Mouse (Mus musculus) retina, postnatal 7 days (tissue): ENCODE measurements around the gene Cog5.
A peak's percentile ranks its signal among the peaks of the same experiment; 100 is the strongest.
"Not testable (repeated sequence)": the region's sequence is repeated elsewhere in the genome, so short reads cannot be mapped to it uniquely, and the experiment has no call there.

Experiments
- DNase-seq: peaks from one replicate; pipeline ENCODE4 v3.0.0-alpha.2; 2012; ENCODE audit warnings: low read depth, low spot score

The Cog5 gene

GRCm38 (mm10) chr12:31654197-31654964 lies at the start of gene Cog5, which contains the start of gene Dus4l:
TSS of gene Cog5 (plus strand) at chr12:31654869.
TSS of gene Dus4l (minus strand) at chr12:31654826.
- DNase-seq = peak; percentile 87

- DNase-seq = no peak
These were observed 49.8 kb upstream of the Cog5 start for GRCm38 (mm10) chr12:31604894-31605293.

- DNase-seq = no peak
These were observed 46.5 kb upstream of the Cog5 start for GRCm38 (mm10) chr12:31608138-31608537.

GRCm38 (mm10) chr12:31613353-31613752 lies 41.3 kb upstream of the Cog5 start:
- no peak for DNase-seq

- DNase-seq = no peak
These were observed 34.6 kb upstream of the Cog5 start for GRCm38 (mm10) chr12:31620106-31620505.

GRCm38 (mm10) chr12:31625016-31625415 lies 29.7 kb upstream of the Cog5 start:
- no peak for DNase-seq

GRCm38 (mm10) chr12:31628396-31628795 lies 26.3 kb upstream of the Cog5 start:
- not testable (repeated sequence) for DNase-seq

GRCm38 (mm10) chr12:31633970-31634342 lies 20.7 kb upstream of the Cog5 start:
- peak; percentile 8 for DNase-seq

- peak; percentile 76 for DNase-seq
These were observed 20.1 kb upstream of the Cog5 start, which contains the start of gene Bcap29 for GRCm38 (mm10) chr12:31634343-31635239. TSS of gene Bcap29 (minus strand) at chr12:31634658.

GRCm38 (mm10) chr12:31635240-31635607 lies 19.4 kb upstream of the Cog5 start:
- no peak for DNase-seq

GRCm38 (mm10) chr12:31653611-31654010 lies 1.1 kb upstream of the Cog5 start:
- no peak for DNase-seq

GRCm38 (mm10) chr12:31654965-31655477 lies 352 bp downstream of the Cog5 start:
- no peak for DNase-seq

- no peak for DNase-seq
These were observed 2.2 kb downstream of the Cog5 start for GRCm38 (mm10) chr12:31656841-31657240.

- DNase-seq = no peak
These were observed 11.3 kb downstream of the Cog5 start for GRCm38 (mm10) chr12:31665999-31666398.

GRCm38 (mm10) chr12:31667187-31667586 lies 12.5 kb downstream of the Cog5 start:
- no peak for DNase-seq

- no peak for DNase-seq
These were observed 32.0 kb downstream of the Cog5 start for GRCm38 (mm10) chr12:31686679-31687078.

GRCm38 (mm10) chr12:31693278-31693677 lies 38.6 kb downstream of the Cog5 start:
- no peak for DNase-seq

- DNase-seq = no peak
These were observed 46.1 kb downstream of the Cog5 start for GRCm38 (mm10) chr12:31700623-31701347.

GRCm38 (mm10) chr12:31701411-31701810 lies 46.7 kb downstream of the Cog5 start:
- DNase-seq = no peak

- DNase-seq = no peak
These were observed 49.2 kb downstream of the Cog5 start for GRCm38 (mm10) chr12:31703904-31704303.

- DNase-seq = no peak
These were observed 51.5 kb downstream of the Cog5 start for GRCm38 (mm10) chr12:31706168-31706567.

GRCm38 (mm10) chr12:31707531-31707930 lies 52.9 kb downstream of the Cog5 start:
- DNase-seq = no peak
